Mouse (Mus musculus): ENCODE data around the gene Rnf185. TPM values are rescaled to one million over a fixed set of nuclear protein-coding genes. Genes with fewer than 3 reads are reported as not detected.

The Rnf185 gene
- total RNA-seq, 2 experiments from 2014 or later = 21.7 to 22.4 TPM

GRCm38 (mm10) chr11:3453467-3453866 is 1.3 kb upstream of the Rnf185 start:
- intact Hi-C loops (cut with DNase I) = loop anchor here (5.0 kb wide), 1 partner anchor 66 kb away; no protein-coding TSS in a partner anchor
- no peak for DNase-seq (ENCODE audit: low spot score in 2 of 2)

DNA sequence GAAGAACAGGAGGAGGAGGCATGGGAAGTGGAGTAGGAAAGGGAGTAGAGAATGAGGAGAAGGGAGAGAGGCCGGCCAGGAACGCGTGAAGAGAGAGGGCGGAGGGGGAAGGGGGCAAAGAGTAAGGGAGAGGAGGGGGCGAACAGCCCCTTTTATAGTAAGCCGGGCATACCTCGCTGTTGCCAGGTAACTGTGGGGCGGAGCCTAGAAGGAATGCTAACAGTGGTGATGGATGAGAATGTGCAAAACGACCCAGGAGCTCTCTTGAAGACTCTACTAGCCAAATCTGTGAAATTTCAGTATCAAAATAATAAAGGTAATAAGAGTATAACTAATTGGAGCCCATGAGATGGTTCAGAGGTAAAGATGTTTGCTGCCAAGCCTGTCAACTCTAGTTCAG is 606 bp upstream of the Rnf185 start:
- peak; percentile 33 to 50 for DNase-seq (ENCODE audit: low spot score in 2 of 2)
- intact Hi-C loops (cut with DNase I) = loop anchor here (5.0 kb wide), 1 partner anchor 65 kb away; no protein-coding TSS in a partner anchor

GRCm38 (mm10) chr11:3451701-3452163 is 431 bp downstream of the Rnf185 start:
- intact Hi-C loops (cut with DNase I) = loop anchor here (5.0 kb wide), 1 partner anchor 64 kb away; no protein-coding TSS in a partner anchor

DNA sequence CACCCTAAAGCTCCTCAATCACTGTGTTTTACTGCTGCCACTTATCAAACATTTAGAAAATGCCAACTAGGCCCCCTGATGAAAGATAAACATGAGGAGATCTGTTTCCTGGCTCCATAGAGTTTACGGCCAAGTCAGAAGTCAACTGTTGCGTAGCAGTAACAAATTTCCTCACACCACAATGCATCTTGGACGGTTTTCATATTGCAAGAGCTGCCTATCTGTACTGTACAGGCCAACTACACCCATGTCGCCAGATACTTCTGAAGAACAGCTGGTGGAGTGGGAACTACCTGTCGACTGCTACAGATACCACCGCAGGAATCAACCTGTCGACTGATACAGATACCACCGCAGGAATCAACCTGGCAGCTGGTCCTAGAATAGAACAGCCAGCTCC is 7.3 kb downstream of the Rnf185 start:
- intact Hi-C loops (cut with DNase I) = no loop called here
- no peak for DNase-seq (ENCODE audit: low spot score in 2 of 2)

More at GRCm38 (mm10) chr11:3451701-3452163, 431 bp downstream of the Rnf185 start:
- DNase-seq (ENCODE audit: low spot score in 2 of 2) = peak; percentile 35 to 43

DNA sequence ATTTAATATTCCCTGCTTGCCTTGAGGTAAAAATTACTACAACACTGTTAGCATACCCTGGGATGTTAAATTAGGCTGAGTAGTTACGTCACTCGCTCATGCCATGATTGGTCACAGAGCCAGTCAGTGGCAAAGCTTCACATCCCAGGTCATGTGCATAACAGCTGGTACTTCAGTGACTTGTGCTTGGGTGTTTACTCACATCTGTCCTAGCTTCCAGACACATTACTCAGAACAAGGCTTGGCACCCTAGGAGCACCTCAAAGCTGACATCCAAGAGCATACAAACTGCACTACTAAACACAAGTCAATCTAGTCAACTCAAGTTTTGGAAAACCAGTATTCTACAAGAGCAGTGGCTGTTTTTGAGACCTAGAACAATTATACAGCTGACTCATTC is 9.1 kb downstream of the Rnf185 start:
- intact Hi-C loops (cut with DNase I) = no loop called here
- DNase-seq (ENCODE audit: low spot score in 2 of 2) = no peak

GRCm38 (mm10) chr11:3442677-3443076 is 9.5 kb downstream of the Rnf185 start:
- intact Hi-C loops (cut with DNase I) = no loop called here

DNA sequence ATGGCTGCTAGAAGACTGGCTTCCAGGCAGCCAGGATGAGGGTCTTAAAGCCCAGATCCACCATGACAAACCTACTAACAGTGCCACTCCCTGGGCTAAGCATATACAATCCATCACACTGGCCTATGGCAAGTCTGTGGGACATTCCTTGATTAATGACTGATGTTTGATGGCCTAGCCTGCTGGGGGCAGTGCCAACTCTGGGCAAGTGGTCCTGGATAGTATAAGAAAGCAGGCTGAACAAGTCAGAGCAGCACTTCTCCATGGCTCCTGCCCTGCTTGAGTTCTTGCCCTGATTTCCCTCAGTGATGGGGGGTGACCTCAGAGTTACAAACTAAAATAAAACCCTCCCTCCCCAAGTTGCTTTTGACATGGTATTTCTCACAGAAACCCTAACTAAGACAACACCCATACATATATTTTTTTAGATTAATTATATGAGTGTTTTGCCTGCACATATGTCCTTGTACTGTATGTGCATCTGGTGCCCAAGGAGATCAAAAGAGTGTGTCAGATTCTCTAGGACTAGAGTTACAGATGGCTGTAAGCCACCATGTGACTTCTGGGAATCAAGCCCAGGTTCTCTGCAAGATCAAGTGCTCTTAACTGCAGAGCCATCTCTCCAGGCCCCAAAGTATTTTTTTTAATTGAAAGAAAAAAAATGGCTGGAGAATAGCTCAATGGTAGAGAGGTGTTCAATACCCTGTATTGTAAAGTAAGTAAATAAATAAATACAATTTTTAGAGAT is 10.3 kb downstream of the Rnf185 start:
- DNase-seq (ENCODE audit: low spot score in 2 of 2) = no peak
- intact Hi-C loops (cut with DNase I) = no loop called here

More at GRCm38 (mm10) chr11:3442677-3443076, 9.5 kb downstream of the Rnf185 start:
- DNase-seq (ENCODE audit: low spot score in 2 of 2) = no peak

GRCm38 (mm10) chr11:3437621-3438020 is 14.5 kb downstream of the Rnf185 start:
- intact Hi-C loops (cut with DNase I) = no loop called here
- DNase-seq (ENCODE audit: low spot score in 2 of 2) = no peak

DNA sequence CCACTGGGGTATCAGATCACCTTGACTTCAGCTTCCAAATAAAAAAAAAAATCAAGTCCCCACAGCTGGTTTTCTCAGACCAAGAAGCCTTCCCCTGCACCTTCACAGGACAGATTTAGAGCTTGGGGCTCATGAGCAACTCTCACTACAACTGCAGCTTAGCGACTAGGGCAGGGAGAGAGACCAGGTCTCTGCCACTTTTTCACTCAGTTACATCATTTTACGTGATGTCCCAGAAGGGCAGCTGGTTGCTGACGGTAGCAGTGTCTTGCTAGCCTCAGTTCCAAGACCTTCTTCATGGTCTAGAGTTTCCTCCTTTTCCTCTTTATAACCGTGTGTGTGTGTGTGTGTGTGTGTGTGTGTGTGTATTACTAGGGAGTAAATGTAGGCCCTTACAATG is 18.4 kb downstream of the Rnf185 start:
- intact Hi-C loops (cut with DNase I) = no loop called here
- no peak for DNase-seq (ENCODE audit: low spot score in 2 of 2)

DNA sequence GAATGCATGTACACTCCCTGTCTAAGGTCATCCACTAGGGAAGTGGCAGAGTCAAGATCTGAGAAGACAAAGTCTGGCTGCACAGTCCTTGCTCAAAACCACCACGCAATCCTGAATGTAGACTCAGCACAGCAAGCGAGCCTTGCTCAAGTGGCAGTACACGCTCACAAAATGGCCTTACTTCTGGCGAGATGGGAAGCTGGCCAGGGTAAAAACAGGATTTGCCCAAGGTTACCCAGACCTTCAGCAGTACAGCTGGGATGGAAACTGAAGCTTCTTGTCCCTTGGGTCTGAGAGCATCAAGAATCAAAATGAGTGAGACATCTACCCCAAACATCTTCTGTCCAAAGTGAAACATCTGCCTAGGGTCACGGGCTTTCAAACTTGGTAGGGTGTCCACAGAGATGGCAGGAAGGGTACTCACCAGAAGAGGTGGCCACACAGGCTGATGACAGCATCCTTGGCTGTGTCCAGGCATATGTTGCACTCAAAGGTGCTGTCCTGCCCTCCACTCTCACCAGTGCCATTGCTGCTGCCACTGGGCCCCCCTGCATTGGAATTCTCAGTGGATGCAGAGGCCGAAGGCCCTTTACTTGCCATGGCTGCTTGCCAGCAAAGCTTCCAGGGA is 20.1 kb downstream of the Rnf185 start:
- intact Hi-C loops (cut with DNase I) = no loop called here
- no peak for DNase-seq (ENCODE audit: low spot score in 2 of 2)

- no peak for DNase-seq (ENCODE audit: low spot score in 2 of 2)
- intact Hi-C loops (cut with DNase I) = no loop called here
These were observed 20.6 kb downstream of the Rnf185 start for GRCm38 (mm10) chr11:3431515-3431914.

DNA sequence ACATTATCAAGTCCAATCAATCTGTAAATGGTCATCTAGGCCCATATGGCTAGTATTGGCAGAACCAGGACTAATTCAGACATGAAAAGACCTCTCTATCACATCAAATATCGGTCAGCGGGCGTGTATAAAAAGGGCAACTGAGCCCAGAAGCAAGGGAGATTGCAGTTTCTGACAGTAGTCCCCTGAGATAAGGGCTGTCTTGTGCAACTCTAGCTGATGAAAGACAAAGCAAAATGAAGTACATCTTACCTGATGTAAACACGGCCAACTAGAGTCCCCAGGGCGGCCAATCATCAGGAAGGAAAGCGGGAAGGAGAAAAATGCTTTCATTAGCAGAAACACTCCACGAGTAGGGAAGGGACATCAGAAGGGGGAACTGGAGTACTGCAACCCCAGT is 23.5 kb downstream of the Rnf185 start:
- intact Hi-C loops (cut with DNase I) = no loop called here
- DNase-seq (ENCODE audit: low spot score in 2 of 2) = no peak

- intact Hi-C loops (cut with DNase I) = no loop called here
- DNase-seq (ENCODE audit: low spot score in 2 of 2) = no peak
These were observed 24.4 kb downstream of the Rnf185 start for GRCm38 (mm10) chr11:3427697-3428230.

- intact Hi-C loops (cut with DNase I) = no loop called here
- DNase-seq (ENCODE audit: low spot score in 2 of 2) = no peak
These were observed 29.9 kb downstream of the Rnf185 start for GRCm38 (mm10) chr11:3422242-3422641.

GRCm38 (mm10) chr11:3418741-3419140 is 33.4 kb downstream of the Rnf185 start:
- intact Hi-C loops (cut with DNase I) = no loop called here
- DNase-seq (ENCODE audit: low spot score in 2 of 2) = no peak

DNA sequence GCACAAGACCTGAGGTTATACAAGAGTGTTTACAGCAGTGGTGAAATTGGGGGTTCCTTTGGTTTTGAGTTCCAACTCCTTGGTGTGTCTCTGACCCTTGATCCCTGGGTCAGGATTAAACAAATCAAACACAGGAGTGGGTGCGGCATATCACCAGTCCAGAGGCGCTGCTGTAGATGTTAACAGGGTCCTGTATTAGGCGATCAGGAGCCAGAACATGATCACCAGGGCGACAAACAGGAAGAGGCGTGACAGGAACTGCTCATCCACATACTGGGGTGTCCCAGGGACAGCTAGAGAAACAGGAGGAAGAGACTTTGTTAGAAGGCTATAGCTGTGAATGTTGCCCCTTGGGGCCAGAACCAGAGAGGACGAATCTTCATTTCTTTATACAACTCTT is 34.4 kb downstream of the Rnf185 start:
- no peak for DNase-seq (ENCODE audit: low spot score in 2 of 2)
- intact Hi-C loops (cut with DNase I) = no loop called here

DNA sequence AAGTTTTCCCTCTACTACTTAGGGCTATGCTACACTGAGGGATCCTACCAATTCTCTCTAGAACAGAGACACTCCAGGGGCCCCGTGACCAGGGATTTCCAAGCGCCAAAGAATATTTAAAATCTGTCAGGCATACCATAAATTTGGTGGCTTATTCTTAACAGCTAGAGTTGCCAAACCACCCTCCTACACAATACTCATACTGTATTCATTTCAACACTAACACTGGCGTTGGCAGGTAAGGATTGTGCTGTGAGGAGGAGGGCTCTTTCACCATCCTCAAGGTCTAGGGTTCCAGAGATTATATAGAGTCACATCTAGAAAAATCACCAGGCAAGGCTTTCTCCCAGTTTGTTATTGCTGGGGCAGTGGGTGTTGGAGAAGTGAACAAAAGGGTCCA is 35.8 kb downstream of the Rnf185 start:
- DNase-seq (ENCODE audit: low spot score in 2 of 2) = no peak
- intact Hi-C loops (cut with DNase I) = no loop called here

GRCm38 (mm10) chr11:3412111-3412510 is 40.1 kb downstream of the Rnf185 start:
- DNase-seq (ENCODE audit: low spot score in 2 of 2) = no peak
- intact Hi-C loops (cut with DNase I) = no loop called here

DNA sequence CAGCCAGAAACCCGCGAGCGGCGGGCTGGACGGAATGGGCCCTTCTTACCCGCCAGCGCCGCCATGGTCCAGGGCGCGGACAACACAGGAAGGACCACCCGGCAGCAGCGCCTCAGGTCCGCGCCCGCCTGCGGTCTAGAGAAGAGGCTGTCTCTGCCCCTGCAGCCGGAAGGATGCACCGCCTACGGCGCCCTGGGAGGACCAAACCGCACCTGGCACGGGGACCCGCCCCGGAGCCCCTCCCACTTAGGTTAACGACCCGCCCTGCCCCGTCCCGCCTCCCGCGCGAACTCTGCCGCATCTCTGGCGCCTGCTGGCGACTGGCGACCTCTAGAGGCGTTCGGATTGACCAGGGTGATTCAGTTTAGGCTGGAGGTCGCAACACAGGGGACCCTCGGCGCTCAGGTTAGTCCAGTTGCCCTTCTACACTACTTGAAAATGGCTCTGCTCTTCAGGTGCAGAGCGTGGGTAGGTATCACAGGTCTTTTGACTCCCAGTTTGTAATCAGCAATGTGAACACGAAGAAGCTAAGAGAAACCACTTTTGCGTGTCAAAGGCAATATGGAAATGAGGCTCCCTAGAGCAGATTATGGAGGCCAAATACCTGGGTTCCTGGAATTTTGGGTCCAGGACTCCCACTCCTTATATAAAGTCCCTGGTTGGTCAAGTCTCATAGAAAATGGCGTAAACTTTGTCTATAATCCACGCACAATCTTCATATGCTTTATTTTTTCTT is 43.0 kb downstream of the Rnf185 start, which contains the start of gene Limk2:
Gene Limk2, minus strand, starts transcription at position 193 of the 736 bp plus-strand sequence.
- DNase-seq (ENCODE audit: low spot score in 2 of 2) = peak; percentile 63 to 83
- intact Hi-C loops (cut with DNase I) = loop anchor here (5.0 kb wide), 1 partner anchor 62 kb away; no protein-coding TSS in a partner anchor

Measured in left cerebral cortex, postnatal 14 days (tissue).